Mouse (Mus musculus) heart, postnatal 10 days (tissue): ENCODE measurements around the gene Car5b. TPM values are rescaled to one million over a fixed set of nuclear protein-coding genes. Genes with fewer than 3 reads are reported as not detected.

Source experiments
- DNase-seq, 2 experiments: peaks; one replicate each; pipeline ENCODE4 v3.0.0; 2021
- intact Hi-C: fragments of 180-260 bp; cut with DNase I; formaldehyde crosslinking; loops from one replicate; pipeline ENCODE4 v1.15.1; 2025
- total RNA-seq, 2 experiments: library from RNA; stranded (reverse); gene quantifications; 2 replicates each; pipeline ENCODE4 v1.2.3; 2021

The Car5b gene
- 1 to 10 TPM in 1 of 2 experiments, under 1 TPM in 1; 0.74 to 1.2 TPM for total RNA-seq

DNA sequence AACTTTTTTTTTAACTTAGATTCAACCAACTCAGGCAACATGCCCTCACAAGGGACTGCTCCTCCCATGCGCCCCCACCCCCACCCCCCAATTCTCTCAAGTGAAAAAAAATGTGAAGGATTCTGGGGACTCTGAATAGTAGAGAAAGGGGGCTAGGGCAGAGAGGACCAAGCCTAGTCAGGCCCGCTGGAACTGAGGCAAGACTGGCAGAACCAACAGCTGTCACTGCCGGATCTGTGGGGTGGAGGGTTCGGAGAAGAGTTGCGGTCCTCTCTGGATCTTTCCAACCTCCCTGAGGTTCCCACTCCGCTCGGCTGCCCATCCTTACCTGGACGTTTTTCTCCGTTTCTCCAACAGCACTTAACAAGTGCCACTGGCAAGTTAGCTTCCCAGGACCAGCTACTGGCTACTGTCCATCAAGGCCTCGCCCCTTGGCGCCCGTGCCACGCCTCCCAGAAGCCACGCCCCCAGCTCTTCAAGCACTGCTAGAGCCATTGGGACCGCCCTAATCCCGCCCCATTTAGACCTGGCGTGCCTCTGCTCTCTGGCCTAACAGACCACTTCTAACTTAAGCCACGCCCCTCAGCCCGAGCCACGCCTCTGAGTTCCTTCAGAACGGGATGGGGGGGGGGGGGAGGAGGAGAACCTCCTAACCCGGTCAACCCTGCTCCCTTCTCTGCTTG lies at the start of gene Car5b:
Car5b (minus strand) TSS at position 391 of the 683 bp plus-strand sequence.
- intact Hi-C loops = no loop called here
- peak; percentile 83 for DNase-seq

DNA sequence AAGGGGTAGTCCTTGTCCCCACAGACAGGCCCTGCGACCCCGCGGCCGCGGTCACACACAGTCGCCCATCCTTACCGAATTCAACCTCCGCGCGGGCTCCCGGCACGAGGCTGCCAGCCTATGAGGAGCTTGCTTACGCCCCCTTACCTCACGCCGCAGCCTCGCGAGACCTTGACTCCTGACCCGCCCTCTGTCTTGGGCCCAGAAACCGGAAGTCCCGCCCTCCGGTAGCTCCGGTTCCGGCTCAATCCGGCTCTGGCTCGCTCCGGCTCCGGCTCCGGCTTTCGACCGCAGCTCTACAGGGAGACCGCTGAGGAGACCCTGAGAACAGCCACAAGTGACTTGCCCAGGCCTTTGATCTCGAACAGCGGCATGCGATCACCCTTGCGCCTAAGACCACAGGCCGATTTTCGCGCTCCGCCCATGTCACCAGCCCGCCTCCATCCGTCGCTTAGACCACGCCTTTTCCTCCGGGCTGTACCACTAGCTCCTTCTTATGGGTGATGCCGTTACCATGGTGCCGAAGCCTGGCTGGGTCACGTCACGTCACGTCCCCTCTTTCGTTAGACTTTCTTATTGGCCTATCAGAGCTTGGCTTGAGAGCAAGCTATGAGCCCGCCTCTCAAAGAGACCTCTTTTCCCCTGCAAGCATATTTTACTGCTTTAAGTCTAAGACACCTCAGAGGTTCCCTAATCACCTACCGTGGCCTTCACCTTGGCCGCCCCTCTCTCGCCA lies 48.4 kb upstream of the Car5b start, which contains the start of gene Siah1b:
Siah1b (minus strand) TSS at position 454 of the 736 bp plus-strand sequence.
- intact Hi-C loops = loop anchor here (10.0 kb wide), 1 partner anchor 349 kb away; no protein-coding TSS in a partner anchor
- DNase-seq = peak; percentile 93 to 95

GRCm38 (mm10) chrX:164068968-164069367 lies 41.2 kb upstream of the Car5b start:
- intact Hi-C loops = loop anchor here (5.0 to 10.0 kb wide), 2 partner anchors 112 to 1154 kb away; partner anchors contain the start of gene Zrsr2
- DNase-seq = no peak

DNA sequence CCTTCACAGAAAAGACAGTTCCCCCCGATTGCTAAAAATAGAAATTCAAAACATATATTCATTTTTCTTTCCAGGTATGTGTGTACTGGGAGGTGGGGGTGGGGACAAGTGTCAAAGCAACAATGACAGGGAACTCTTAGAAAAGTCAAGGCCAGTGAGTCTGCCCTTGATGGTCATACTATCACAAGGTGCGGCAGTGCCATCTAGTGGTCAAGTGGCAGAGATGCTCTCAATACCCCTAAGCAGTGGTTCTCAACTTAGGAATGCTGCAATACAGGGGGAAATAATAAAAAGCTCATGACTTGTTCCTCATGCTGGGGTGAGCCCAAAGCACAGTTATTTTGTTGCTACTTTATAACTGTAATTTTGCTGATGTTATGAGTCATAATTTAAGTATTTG lies 38.4 kb upstream of the Car5b start:
- intact Hi-C loops = loop anchor here (5.0 to 10.0 kb wide), 2 partner anchors 109 to 1151 kb away; partner anchors contain the start of gene Zrsr2
- DNase-seq = peak; percentile 66 to 82

DNA sequence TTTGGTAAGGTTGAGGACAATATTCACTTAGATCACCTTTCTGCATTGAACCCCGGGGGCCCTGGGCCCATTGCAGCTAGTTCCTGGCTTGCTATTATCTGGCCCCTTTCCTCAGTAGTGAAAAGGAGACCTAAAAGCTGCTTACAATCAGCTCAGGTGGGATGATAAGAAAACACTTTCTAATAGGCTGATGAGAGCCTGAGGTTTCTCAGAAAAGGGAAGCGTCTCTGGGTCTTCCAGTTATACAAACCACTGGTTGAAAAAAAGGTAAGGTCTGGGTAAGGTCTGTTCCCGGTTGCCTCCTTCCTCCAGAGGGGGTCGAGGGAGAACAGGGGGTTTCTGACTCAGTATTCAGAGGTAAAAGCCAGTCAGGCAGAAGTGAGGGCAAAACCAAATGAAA lies 31.3 kb upstream of the Car5b start:
- DNase-seq = no peak
- intact Hi-C loops = no loop called here

DNA sequence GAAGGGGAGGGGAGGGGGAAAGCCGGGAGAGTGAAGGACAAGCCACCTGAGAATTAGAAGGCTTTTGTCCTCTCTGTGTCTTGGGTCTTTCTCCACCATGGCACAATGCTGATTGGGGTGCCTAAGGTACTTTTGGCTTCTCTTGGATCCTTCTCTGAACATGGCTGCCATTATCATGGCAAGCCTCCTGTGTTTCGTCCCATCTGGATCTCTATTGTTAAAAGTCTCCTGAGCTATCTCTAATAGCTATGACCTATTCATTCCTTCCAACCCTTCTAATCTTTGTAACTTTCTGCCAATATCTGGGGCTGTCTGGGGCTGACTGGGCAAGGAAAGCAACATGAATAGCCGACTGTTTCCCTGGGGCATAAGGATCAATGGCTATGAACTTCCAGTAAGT lies 30.7 kb upstream of the Car5b start:
- no peak for DNase-seq
- intact Hi-C loops = no loop called here

DNA sequence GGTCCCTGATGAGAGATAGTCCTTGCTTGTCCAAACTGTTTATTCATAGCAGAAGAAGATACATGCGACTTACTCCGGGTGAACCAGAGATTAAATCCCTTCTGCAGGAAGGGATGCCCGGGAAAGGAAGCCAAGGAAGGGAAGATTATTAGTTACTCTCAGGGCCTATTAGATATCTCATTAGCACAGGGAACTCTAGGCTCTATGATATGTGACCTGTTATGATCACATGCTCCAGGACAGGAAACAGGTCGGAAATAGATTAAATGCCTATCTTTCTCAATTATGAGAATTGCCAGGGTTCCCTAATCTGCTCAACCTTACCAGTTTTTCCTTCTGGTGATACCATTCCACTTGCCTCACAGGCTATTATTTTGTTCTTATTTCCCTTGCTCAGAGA lies 27.9 kb upstream of the Car5b start:
- intact Hi-C loops = no loop called here
- DNase-seq = no peak

DNA sequence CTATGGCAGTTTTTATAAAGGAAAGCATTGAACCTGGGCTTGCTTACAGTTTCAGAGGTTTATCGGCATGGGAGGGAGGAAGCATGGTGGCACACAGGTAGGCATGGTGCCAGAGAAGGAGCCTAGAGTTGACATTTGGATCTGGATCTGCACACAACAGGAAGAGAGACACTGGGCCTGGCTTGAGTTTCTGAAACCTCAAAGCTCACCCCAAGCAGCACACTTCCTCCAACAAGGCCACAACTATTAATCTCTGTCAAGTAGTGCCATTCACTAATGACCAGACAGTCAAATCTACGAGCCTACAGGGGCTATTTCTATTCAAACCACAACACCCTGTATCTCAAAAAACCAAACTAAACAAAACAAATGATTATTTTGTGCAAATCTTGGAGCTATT lies 18.9 kb upstream of the Car5b start:
- no peak for DNase-seq
- intact Hi-C loops = no loop called here

DNA sequence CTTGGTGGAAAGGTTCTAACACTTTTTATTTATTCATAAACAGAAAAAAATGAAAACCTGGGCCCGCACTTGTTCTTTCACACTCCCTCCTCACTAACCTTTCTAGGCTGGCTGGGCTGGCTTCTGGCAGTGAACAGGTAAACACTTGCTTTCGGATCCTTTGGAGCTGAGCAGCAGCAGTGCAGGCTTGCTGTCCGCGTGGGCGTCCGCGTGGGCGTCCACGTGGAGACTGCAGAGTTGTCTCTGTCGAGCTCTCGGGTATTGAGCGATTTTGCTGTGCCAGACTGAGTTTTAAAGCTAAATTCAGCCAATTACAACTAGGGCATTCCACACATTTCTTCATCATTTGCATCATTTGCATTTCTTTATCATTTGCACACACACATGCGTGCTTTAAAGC lies 14.3 kb upstream of the Car5b start:
- intact Hi-C loops = no loop called here
- no peak for DNase-seq

GRCm38 (mm10) chrX:164038882-164039281 lies 11.1 kb upstream of the Car5b start:
- no peak for DNase-seq
- intact Hi-C loops = no loop called here

DNA sequence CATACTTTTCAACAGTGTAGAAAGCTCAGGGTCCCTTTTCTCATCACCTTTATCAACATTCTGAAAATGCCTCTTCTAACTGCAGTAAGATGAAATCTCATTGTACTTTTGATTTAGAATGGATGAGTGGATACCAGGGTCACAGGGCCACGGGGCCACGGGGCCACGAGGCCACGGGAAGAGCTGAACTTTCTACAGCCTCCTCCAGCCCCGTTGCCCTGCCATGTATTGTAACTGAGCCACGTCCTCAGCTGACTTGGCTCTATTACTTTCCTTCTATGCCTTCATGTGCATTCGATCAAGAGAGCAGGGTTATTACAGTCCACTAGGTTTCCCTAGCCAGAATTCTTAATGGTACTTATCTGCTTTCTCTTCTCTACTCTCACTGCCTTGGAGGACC lies 8.1 kb upstream of the Car5b start:
- intact Hi-C loops = no loop called here

GRCm38 (mm10) chrX:164035401-164035800 lies 7.6 kb upstream of the Car5b start:
- no peak for DNase-seq
- intact Hi-C loops = no loop called here

More for the DNA sequence above, 8.1 kb upstream of the Car5b start:
- no peak for DNase-seq

DNA sequence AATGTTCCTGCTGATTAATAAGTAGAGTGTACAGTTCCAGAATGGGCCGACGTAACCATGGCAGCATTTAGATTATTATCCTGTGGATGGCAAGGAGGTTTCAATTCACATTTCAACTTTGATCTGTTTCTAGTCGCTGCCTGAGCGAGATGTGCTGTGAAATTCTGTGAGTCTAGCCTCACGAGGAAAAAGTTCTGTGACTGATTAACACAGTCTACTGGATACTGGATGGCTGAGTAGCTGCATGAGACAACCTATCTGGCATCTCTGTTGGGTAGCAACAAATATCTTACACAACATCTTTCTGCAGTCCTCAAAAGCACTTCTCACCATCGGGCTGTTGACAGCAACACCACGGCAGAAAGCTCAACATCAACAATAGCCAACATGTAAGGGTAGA lies 4.7 kb upstream of the Car5b start:
- no peak for DNase-seq
- intact Hi-C loops = no loop called here

DNA sequence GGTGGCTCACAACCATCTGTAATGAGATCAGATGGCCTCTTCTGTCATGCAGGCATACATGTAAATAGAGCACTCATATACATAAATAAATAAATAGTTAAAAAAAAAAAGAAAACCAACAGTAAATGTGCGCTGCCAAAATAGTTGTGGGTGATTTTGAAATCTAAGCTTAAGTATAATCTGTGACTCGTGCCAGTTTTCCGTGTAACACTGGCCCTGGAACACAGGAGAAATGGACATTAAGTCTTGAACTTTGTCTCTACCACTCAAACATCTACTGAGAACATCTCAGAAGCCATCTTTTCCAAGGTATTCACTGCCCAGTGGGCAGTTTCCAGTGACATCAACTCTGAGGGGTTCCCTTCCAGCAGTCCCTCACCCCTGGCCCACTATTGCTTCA lies 12.2 kb downstream of the Car5b start:
- no peak for DNase-seq
- intact Hi-C loops = no loop called here

DNA sequence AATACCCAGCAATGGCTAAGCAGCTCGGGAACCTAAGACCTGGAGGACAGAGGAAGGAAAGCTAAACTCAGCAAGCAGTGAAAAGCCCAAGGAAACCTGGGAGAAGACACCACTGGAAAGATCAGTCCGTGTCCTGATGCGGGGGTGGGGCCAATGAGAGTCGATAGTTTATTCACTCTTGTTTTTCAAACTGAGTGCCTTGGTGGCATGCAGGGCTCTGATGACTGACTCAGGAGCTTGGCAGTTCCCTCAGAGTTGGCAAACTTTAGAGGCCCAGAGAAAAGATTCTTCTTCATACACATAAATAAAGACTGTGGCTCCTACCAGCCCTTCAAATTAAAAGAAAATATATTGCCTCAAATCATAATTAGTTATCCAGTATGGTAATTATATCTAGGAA lies 12.8 kb downstream of the Car5b start:
- no peak for DNase-seq
- intact Hi-C loops = no loop called here

DNA sequence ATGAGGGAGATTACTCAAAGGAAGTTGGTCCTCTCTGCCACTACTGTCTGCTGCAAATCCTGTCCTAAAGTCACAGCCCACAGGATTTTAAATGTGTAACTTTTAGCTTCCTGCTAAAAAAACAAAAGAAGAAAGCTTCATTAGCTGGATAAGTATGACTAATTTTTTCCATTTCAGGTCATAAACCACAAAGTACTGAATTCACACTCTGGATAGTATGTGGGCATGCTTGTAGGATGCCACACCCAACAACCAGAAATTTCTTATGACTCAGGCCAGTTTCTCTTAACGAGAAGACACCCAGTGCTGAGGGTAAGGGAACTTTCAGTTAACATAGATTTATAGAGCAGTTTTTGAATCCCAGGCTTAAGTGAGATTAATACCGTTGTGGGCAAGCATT lies 14.5 kb downstream of the Car5b start:
- DNase-seq = no peak
- intact Hi-C loops = no loop called here

GRCm38 (mm10) chrX:164004809-164005208 lies 23.0 kb downstream of the Car5b start:
- intact Hi-C loops = loop anchor here (10.0 kb wide), 2 partner anchors 180 to 1060 kb away; no protein-coding TSS in a partner anchor
- peak; percentile 22 to 46 for DNase-seq

DNA sequence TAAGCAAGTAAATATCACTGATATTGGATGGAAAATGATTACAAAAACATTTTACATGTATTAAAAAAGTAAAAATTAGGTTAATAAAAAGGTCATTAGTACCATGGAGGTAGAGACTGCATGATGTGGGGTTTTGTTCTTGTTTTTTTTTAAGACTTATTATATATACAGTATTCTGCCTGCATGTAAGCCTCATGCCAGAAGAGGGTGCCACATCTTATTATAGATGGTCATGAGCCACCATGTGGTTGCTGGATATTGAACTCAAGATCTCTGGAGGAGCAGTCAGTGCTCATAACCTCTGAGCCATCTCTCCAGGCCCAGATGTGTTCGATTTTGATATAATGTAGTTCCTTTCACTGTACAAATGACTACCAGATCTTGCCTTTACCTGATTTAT lies 27.9 kb downstream of the Car5b start:
- DNase-seq = no peak
- intact Hi-C loops = loop anchor here (10.0 kb wide), 2 partner anchors 175 to 1055 kb away; no protein-coding TSS in a partner anchor

DNA sequence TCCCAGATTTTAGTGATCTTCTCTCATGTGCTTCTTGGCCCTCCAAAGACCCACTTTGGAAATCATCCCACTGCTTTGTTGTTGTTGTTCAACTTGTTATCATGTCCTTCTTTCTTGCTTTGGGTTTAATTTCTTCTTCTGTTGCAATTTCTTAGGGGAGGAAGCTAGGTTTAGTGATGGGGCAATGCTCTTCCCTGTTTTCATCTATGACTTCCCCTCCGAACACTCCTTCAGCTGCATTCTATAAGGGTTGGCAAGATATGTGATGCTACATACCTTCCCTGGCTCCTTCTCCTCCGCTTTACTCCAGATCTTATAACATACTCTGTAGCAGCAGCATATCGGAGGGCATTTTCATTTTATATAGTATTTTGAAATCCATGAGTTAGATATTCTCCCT lies 31.0 kb downstream of the Car5b start:
- DNase-seq = no peak
- intact Hi-C loops = no loop called here

DNA sequence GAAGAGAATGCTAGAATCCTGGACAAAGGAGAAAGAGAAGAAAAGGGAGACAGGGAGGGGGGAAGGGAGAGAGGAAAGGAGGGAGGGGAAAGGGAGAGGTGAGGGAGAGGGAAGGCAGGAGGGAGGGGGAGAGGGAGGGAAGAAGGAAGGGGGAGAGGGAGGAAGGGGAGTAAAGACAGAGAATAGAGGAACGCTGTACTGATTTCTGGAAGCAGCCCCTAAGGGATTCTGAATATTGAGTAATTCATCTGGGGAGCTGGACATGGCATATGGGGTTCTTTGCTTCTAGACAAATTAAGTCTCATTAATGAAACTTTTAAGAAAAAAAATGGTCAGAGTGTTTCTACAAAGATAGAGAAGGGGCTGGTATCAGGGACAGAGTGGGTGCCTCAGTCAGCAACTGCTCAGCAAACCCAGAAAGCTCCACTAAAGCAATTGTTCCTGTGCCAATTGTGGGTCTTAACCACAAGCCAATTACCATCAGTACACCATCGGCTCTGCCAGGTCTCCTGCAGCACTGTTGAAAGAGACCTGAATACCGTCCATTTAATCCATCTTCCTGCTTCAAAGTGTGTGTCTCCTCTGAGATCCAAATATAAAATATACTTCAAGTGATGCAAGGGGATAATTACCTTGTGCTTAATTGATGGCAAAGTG lies 40.0 kb downstream of the Car5b start:
- intact Hi-C loops = no loop called here
- no peak for DNase-seq

GRCm38 (mm10) chrX:163982129-163982528 lies 45.7 kb downstream of the Car5b start:
- DNase-seq = no peak
- intact Hi-C loops = no loop called here
